Mouse (Mus musculus) thymus, postnatal 4 days (tissue): ENCODE measurements around the gene Btbd35f19.
"Not testable (repeated sequence)": the region's sequence is repeated elsewhere in the genome, so short reads cannot be mapped to it uniquely, and the experiment has no call there.

Experiments
- DNase-seq: peaks from one replicate; pipeline ENCODE4 v3.0.0; 2021

Gene Btbd35f19

GRCm38 (mm10) chrX:31383818-31384217 lies at the start of gene Btbd35f19:
Gene Btbd35f19 (minus strand): TSS chrX:31383918.
- DNase-seq: not testable (repeated sequence)

- not testable (repeated sequence) for DNase-seq
These were observed 41.8 kb downstream of the Btbd35f19 start for GRCm38 (mm10) chrX:31341924-31342323.

GRCm38 (mm10) chrX:31336154-31336553 lies 47.6 kb downstream of the Btbd35f19 start, which contains the start of gene Btbd35f26:
Gene Btbd35f26 (plus strand): TSS chrX:31336454.
- DNase-seq: not testable (repeated sequence)
